Mouse (Mus musculus) thymus, adult 2 months (tissue): Measurements from ENCODE around the gene Gm49373. TPM values are rescaled to one million over a fixed set of nuclear protein-coding genes. Genes with fewer than 3 reads are reported as not detected.

Experiments used
- DNase-seq: peaks from one replicate; pipeline ENCODE4 v3.0.0; 2021
- H3K27ac ChIP-seq: fragments of 200-500 bp; 2 replicates; pipeline ENCODE4 v1.5.1; 2012; ENCODE audit warnings: low read length, control low read depth; ENCODE audit not compliant: control insufficient read depth, insufficient read depth
- H3K27me3 ChIP-seq: fragments of 200-500 bp; 2 replicates; pipeline ENCODE4 v1.6.1; 2012; ENCODE audit warnings: mild to moderate bottlenecking, low read length, moderate library complexity, mixed read lengths; ENCODE audit not compliant: control insufficient read depth, insufficient read depth
- H3K36me3 ChIP-seq: fragments of 200-500 bp; 2 replicates; pipeline ENCODE4 v1.6.1; 2012; ENCODE audit warnings: mild to moderate bottlenecking, low read length, moderate library complexity; ENCODE audit not compliant: control insufficient read depth, insufficient read depth
- H3K4me1 ChIP-seq: fragments of 200-500 bp; replicated peaks from 2 replicates; pipeline ENCODE4 v1.6.1; 2012; ENCODE audit warnings: low read length; ENCODE audit not compliant: control insufficient read depth, insufficient read depth
- H3K4me3 ChIP-seq: fragments of 200-500 bp; 2 replicates; pipeline ENCODE4 v1.5.1; 2012; ENCODE audit warnings: mild to moderate bottlenecking, low read length, control low read depth, moderate library complexity; ENCODE audit not compliant: control insufficient read depth, insufficient read depth
- CTCF ChIP-seq: fragments of 200-500 bp; IDR thresholded peaks from 2 replicates; pipeline ENCODE4 v1.5.1; 2012; ENCODE audit warnings: mild to moderate bottlenecking, control low read depth, low read length, moderate library complexity, borderline replicate concordance; ENCODE audit not compliant: control insufficient read depth, poor library complexity, insufficient read depth; ENCODE audit errors: extremely low read depth
- POLR2A ChIP-seq: fragments of 200-500 bp; IDR thresholded peaks from 2 replicates; pipeline ENCODE4 v1.6.1; 2012; ENCODE audit warnings: mild to moderate bottlenecking, low read length, control low read depth, moderate library complexity; ENCODE audit not compliant: control insufficient read depth, poor library complexity, insufficient read depth; ENCODE audit errors: extremely low read depth
- WGBS: fragments of 180-500 bp; shearing (Covaris S2); methylation state at CpG from one replicate; pipeline ENCODE4 v1.1.7; 2018; 5-methylcytosine and 5-hydroxymethylcytosine counted together
- polyA plus RNA-seq: library from polyadenylated mRNA; depleted of rRNA; stranded (reverse); fragments of >200 nt; gene quantifications from 2 replicates; pipeline ENCODE4 v1.2.3, GENCODE M21; 2012

Gm49373 gene
- polyA plus RNA-seq, 1 experiment, result 0.47 TPM

DNA sequence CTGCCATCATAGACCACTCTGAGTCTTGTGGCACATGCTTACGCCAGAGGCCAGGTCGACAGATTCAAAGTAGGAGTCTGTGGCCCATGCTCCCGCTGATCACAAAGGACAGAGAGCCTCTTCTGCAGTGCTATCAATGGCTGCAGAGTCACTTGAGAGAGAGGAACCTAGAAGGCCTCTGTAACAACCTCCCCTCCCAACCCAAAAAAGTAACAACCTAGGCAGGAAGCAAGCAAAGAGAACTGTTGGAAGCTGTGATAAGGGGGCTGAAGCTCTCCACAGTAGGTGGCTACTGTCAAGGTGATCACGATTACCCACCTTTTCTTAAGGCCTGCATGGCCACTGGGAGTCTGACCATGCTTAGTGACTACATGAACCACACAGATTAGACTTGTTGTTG is 29.3 kb downstream of the Gm49373 start:
- Histone ChIP-seq H3K4me1 (no peaks in the 10 kb centered on the region), H3K27me3 (peaks cover under 1% of the 10 kb centered on the region; the same call in 1 of the 2 replicates), H3K4me3 (no peak overlapping the region), H3K36me3 (no peaks in the 10 kb centered on the region), H3K27ac (no peak overlapping the region)
- DNase-seq, result no peak
- TF ChIP-seq POLR2A (no peak), CTCF (no peak)
- WGBS, result 85% methylated on average over 4 of the region's 4 CpGs

- Histone ChIP-seq H3K27me3 (peaks cover 13% of the 10 kb centered on the region; the same call in 1 of the 2 replicates), H3K4me3 (no peak overlapping the region), H3K4me1 (no peaks in the 10 kb centered on the region; the same call in 1 of the 2 replicates), H3K27ac (no peak overlapping the region), H3K36me3 (no peaks in the 10 kb centered on the region)
- WGBS, result 74% methylated on average over 4 of the region's 4 CpGs
- TF ChIP-seq POLR2A (no peak), CTCF (no peak)
- DNase-seq, result no peak
Measured at GRCm38 (mm10) chr9:21041308-21041707, 31.6 kb downstream of the Gm49373 start.

GRCm38 (mm10) chr9:21039779-21040178 is 33.1 kb downstream of the Gm49373 start:
- H3K36me3 ChIP-seq, result no peaks in the 10 kb centered on the region
- no peaks in the 10 kb centered on the region; the same call in 1 of the 2 replicates for H3K4me1 ChIP-seq
- 81% methylated on average over 3 of the region's 3 CpGs for WGBS
- H3K27me3 ChIP-seq, result peaks cover 23% of the 10 kb centered on the region
- TF ChIP-seq POLR2A (no peak), CTCF (no peak)
- no peak for DNase-seq
- H3K27ac ChIP-seq, result no peak overlapping the region
- no peak overlapping the region for H3K4me3 ChIP-seq

DNA sequence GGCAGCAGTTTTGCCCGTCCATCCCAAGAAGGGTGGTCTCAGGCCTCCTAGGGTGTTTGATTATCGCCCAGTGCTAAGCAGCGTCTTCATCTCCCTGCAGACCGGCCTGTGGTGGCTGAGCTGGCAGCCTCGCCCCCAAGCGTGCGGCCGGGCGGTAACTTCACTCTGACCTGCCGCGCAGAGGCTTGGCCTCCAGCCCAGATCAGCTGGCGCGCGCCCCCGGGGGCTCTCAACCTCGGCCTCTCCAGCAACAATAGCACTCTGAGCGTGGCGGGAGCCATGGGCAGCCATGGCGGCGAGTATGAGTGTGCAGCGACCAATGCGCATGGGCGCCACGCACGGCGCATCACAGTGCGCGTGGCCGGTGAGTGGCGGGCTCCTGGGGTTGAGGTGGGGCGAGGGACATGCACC is 35.4 kb downstream of the Gm49373 start:
- Histone ChIP-seq H3K36me3 (no peaks in the 10 kb centered on the region), H3K4me1 (peaks cover 11% of the 10 kb centered on the region), H3K27me3 (peaks cover 40% of the 10 kb centered on the region), H3K27ac (no peak overlapping the region), H3K4me3 (no peak overlapping the region)
- no peak for TF ChIP-seq CTCF
- TF ChIP-seq POLR2A, result no peak
- WGBS, result 10% methylated on average over 31 of the region's 31 CpGs
- no peak for DNase-seq

DNA sequence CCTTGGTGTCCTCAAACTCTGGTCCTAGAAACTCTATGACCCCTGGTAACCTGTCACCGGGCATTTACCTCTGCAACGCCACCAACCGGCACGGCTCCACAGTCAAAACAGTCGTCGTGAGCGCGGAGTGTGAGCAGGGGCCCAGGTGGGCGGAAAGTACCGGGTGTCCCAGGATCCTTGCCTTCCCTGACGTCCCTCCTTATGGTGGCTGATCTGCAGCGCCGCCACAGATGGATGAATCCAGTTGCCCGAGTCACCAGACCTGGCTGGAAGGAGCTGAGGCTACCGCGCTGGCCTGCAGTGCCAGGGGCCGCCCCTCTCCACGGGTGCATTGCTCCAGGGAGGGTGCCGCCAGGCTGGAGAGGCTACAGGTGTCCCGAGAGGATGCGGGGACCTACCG is 36.2 kb downstream of the Gm49373 start:
- H3K4me1 ChIP-seq, result peaks cover 19% of the 10 kb centered on the region
- no peak for DNase-seq
- no peaks in the 10 kb centered on the region for H3K36me3 ChIP-seq
- WGBS, result 10% methylated on average over 22 of the region's 22 CpGs
- peaks cover 43% of the 10 kb centered on the region for H3K27me3 ChIP-seq
- H3K27ac ChIP-seq, result no peak overlapping the region
- TF ChIP-seq POLR2A (no peak), CTCF (no peak)
- no peak overlapping the region for H3K4me3 ChIP-seq

DNA sequence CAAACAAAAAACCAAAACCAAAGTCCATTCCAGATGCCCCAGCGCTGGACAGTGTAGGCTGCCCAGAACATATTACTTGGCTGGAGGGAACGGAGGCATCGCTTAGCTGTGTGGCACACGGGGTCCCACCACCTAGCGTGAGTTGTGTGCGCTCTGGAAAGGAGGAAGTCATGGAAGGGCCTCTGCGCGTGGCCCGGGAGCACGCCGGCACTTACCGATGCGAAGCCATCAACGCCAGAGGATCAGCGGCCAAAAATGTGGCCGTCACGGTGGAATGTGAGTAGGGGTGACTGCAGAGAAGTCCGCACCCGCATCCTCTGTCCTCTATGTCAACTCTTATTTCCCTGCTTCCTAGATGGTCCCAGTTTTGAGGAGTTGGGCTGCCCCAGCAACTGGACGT is 36.7 kb downstream of the Gm49373 start:
- no peaks in the 10 kb centered on the region for H3K36me3 ChIP-seq
- no peak for DNase-seq
- whole genome bisulfite sequencing, result 8% methylated on average over 20 of the region's 20 CpGs
- no peak for TF ChIP-seq CTCF
- TF ChIP-seq POLR2A, result no peak
- H3K4me3 ChIP-seq, result no peak overlapping the region
- H3K27ac ChIP-seq, result no peak overlapping the region
- H3K4me1 ChIP-seq, result peaks cover 24% of the 10 kb centered on the region
- peaks cover 43% of the 10 kb centered on the region for H3K27me3 ChIP-seq

DNA sequence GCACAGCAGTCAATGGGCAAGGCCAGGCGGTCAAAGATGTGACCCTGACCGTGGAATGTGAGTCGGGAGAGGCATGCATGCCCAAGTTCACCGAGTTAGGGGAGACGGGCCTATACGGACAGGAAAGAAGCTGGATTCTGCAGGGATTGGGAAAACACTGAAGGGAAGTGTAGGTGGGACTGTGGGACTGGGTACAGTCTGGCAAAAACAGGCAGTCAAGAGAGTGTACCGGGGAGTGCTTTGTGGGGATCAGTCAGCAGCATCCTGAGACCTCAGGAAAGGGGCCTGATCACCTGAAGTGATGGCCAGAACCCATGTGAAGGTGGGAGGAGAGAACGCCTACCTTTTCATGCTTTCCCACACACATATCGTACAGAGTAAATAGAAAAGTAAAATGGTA is 37.3 kb downstream of the Gm49373 start:
- peaks cover 26% of the 10 kb centered on the region for H3K4me1 ChIP-seq
- no peak overlapping the region for H3K4me3 ChIP-seq
- no peak for DNase-seq
- no peak overlapping the region for H3K27ac ChIP-seq
- WGBS, result 50% methylated on average over 9 of the region's 9 CpGs
- TF ChIP-seq CTCF, result no peak
- TF ChIP-seq POLR2A, result no peak
- H3K36me3 ChIP-seq, result no peaks in the 10 kb centered on the region
- H3K27me3 ChIP-seq, result peaks cover 43% of the 10 kb centered on the region
